Mouse (Mus musculus): ENCODE data around the gene Ncln. TPM values are rescaled to one million over a fixed set of nuclear protein-coding genes. Genes with fewer than 3 reads are reported as not detected.
A peak's percentile ranks its signal among the peaks of the same experiment; 100 is the strongest.

The Ncln gene
- total and polyA plus RNA-seq, 3 experiments, result 35.5 to 154 (median 58.2) TPM

DNA sequence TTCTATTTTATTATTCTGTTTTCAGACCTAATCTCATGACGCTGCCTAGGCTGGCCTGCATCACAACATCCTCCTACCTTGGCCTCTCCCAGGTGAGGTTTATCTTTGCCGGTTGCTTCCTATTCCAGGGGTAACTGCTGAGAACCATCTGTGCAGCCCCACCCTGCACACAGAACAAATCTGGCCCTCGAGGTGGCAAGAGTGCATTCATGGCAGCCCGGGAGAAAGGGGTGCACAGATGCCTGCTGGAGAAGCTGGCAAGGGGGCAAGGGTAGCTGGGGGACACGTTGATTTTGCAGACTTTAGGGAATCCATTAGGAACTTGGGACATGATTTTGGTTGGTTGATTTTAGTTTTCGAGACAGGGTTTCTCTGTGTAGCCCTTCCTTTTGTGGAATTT lies 37.9 kb downstream of the Ncln start:
- no peak for ATAC-seq (ENCODE audit: extremely low read depth, insufficient number of reproducible peaks, low FRiP score, poor library complexity, severe bottlenecking)

GRCm38 (mm10) chr10:81457624-81458023 lies 38.6 kb downstream of the Ncln start:
- DNase-seq (ENCODE audit: low spot score) (no peak), ATAC-seq (ENCODE audit: extremely low read depth, insufficient number of reproducible peaks, low FRiP score, poor library complexity, severe bottlenecking) (no peak)
- H3K4me1 ChIP-seq (ENCODE audit: insufficient read depth, low read depth, low read length), result peaks cover 48% of the 10 kb centered on the region
- H3K4me3 ChIP-seq (ENCODE audit: low read depth, low read length), result peak overlapping the region; percentile 57; the same call in 1 of the 2 replicates
- peaks cover 54% of the 10 kb centered on the region for H3K27me3 ChIP-seq (ENCODE audit: insufficient read depth, low read length)
- no peaks in the 10 kb centered on the region for H3K36me3 ChIP-seq (replicated peaks)
- no peaks in the 10 kb centered on the region for H3K9me3 ChIP-seq (replicated peaks)
- TF ChIP-seq GATA2 (IDR thresholded peaks at IDR 0.05; ENCODE audit: borderline replicate concordance, low read depth, low read length) (no peak), POLR2AphosphoS5 (IDR thresholded peaks at IDR 0.05; ENCODE audit: insufficient replicate concordance, low read depth, low read length) (no peak), GATA1 (IDR thresholded peaks at IDR 0.05; ENCODE audit: borderline replicate concordance, low read length) (no peak)

More for the DNA sequence above, 37.9 kb downstream of the Ncln start:
- H3K27me3 ChIP-seq (ENCODE audit: insufficient read depth, low read length), result peaks cover 54% of the 10 kb centered on the region
- no peaks in the 10 kb centered on the region for H3K36me3 ChIP-seq (replicated peaks)
- TF ChIP-seq GATA1 (IDR thresholded peaks at IDR 0.05; ENCODE audit: borderline replicate concordance, low read length) (no peak), POLR2AphosphoS5 (IDR thresholded peaks at IDR 0.05; ENCODE audit: insufficient replicate concordance, low read depth, low read length) (no peak), CTCF (IDR thresholded peaks at IDR 0.05; ENCODE audit: low read depth, low read length) (no peak), TAL1 (conservative IDR thresholded peaks at IDR 0.05; ENCODE audit: low read depth, low read length) (no peak), GATA2 (IDR thresholded peaks at IDR 0.05; ENCODE audit: borderline replicate concordance, low read depth, low read length) (no peak)
- no peak for DNase-seq (ENCODE audit: low spot score)
- H3K4me1 ChIP-seq (ENCODE audit: insufficient read depth, low read depth, low read length), result peaks cover 53% of the 10 kb centered on the region
- no peaks in the 10 kb centered on the region for H3K9me3 ChIP-seq (replicated peaks)
- no peak overlapping the region for H3K4me3 ChIP-seq (ENCODE audit: low read depth, low read length)

DNA sequence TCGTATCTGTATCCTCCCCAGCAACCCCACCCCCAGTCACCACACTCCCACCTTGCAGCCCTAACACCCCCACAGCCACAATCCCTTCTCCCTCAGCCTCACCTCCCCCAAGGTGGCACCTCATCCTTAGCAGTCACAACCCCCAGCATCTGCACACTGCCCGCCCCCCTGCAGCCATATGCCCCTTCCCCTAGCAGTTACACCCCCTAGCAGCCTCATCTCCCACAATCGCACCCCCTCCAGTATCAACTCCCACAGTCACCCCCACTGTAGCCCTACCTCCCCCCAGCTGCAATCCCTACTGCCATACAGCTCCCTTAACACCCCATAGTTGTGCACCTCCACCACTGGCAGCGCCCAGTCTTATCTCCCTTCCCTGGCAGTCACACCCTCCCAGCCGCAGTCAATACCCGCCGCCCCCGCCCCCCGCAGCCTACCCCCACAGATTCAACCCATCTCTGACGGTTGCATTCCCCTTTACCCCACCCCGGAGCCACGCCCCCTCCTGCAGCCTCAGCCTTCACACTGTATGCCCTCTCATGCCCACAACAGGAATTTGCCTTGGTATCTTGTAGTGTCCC lies 39.1 kb downstream of the Ncln start:
- peak; percentile 66; the same call in 1 of the 2 replicates for ATAC-seq (ENCODE audit: extremely low read depth, insufficient number of reproducible peaks, low FRiP score, poor library complexity, severe bottlenecking)

GRCm38 (mm10) chr10:81455181-81455895 lies 40.9 kb downstream of the Ncln start, which contains the start of gene Nfic:
Gene Nfic (minus strand): TSS chr10:81455635.
- H3K36me3 ChIP-seq (replicated peaks), result no peaks in the 10 kb centered on the region
- peaks cover 33% of the 10 kb centered on the region for H3K4me1 ChIP-seq (ENCODE audit: insufficient read depth, low read depth, low read length)
- no peak for DNase-seq (ENCODE audit: low spot score)
- H3K27me3 ChIP-seq (ENCODE audit: insufficient read depth, low read length), result peaks cover 54% of the 10 kb centered on the region
- TF ChIP-seq GATA1 (IDR thresholded peaks at IDR 0.05; ENCODE audit: borderline replicate concordance, low read length) (no peak), GATA2 (IDR thresholded peaks at IDR 0.05; ENCODE audit: borderline replicate concordance, low read depth, low read length) (no peak), TAL1 (conservative IDR thresholded peaks at IDR 0.05; ENCODE audit: low read depth, low read length) (no peak)
- no peak for ATAC-seq (ENCODE audit: extremely low read depth, insufficient number of reproducible peaks, low FRiP score, poor library complexity, severe bottlenecking)
- no peak within 1 kb of the TSS for H3K4me3 ChIP-seq (ENCODE audit: low read depth, low read length)
- H3K9me3 ChIP-seq (replicated peaks), result no peaks in the 10 kb centered on the region

More for the DNA sequence above, 39.1 kb downstream of the Ncln start:
- DNase-seq (ENCODE audit: low spot score), result peak; percentile 78
- H3K4me1 ChIP-seq (ENCODE audit: insufficient read depth, low read depth, low read length), result peaks cover 46% of the 10 kb centered on the region
- H3K27me3 ChIP-seq (ENCODE audit: insufficient read depth, low read length), result peaks cover 54% of the 10 kb centered on the region
- H3K36me3 ChIP-seq (replicated peaks), result no peaks in the 10 kb centered on the region
- peak overlapping the region; percentile 57; the same call in 1 of the 2 replicates for H3K4me3 ChIP-seq (ENCODE audit: low read depth, low read length)
- TF ChIP-seq POLR2AphosphoS5 (IDR thresholded peaks at IDR 0.05; ENCODE audit: insufficient replicate concordance, low read depth, low read length) (no peak), TAL1 (conservative IDR thresholded peaks at IDR 0.05; ENCODE audit: low read depth, low read length) (no peak), GATA2 (IDR thresholded peaks at IDR 0.05; ENCODE audit: borderline replicate concordance, low read depth, low read length) (no peak), GATA1 (IDR thresholded peaks at IDR 0.05; ENCODE audit: borderline replicate concordance, low read length) (no peak), CTCF (IDR thresholded peaks at IDR 0.05; ENCODE audit: low read depth, low read length) (no peak)
- H3K9me3 ChIP-seq (replicated peaks), result no peaks in the 10 kb centered on the region

DNA sequence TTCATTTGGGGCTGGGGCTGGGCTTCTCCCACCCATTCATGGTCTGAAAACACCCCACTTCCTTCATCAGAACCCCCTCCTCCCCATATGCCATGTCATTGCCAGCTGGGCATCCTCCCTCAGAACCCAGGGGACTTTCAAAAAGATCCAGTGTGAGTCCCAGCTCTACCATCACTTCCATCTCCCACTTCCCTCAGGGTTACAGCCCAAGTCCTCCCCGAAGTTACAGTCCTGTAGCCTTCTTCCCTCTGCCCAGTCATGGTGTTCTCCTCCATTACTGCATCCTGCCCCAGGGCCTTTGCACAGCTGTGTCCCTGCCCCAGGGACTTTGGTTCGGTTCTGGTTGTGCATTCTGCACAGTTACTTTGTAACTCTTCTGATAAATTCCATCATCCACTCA lies 42.1 kb downstream of the Ncln start:
- Histone ChIP-seq H3K9me3 (replicated peaks) (no peaks in the 10 kb centered on the region), H3K36me3 (replicated peaks) (no peaks in the 10 kb centered on the region), H3K27me3 (ENCODE audit: insufficient read depth, low read length) (peaks cover 50% of the 10 kb centered on the region), H3K4me1 (ENCODE audit: insufficient read depth, low read depth, low read length) (peaks cover 37% of the 10 kb centered on the region), H3K4me3 (ENCODE audit: low read depth, low read length) (no peak overlapping the region)
- no peak for ATAC-seq (ENCODE audit: extremely low read depth, insufficient number of reproducible peaks, low FRiP score, poor library complexity, severe bottlenecking)
- TF ChIP-seq GATA2 (IDR thresholded peaks at IDR 0.05; ENCODE audit: borderline replicate concordance, low read depth, low read length) (no peak), CTCF (IDR thresholded peaks at IDR 0.05; ENCODE audit: low read depth, low read length) (no peak), TAL1 (conservative IDR thresholded peaks at IDR 0.05; ENCODE audit: low read depth, low read length) (no peak), POLR2AphosphoS5 (IDR thresholded peaks at IDR 0.05; ENCODE audit: insufficient replicate concordance, low read depth, low read length) (no peak), GATA1 (IDR thresholded peaks at IDR 0.05; ENCODE audit: borderline replicate concordance, low read length) (no peak)
- DNase-seq (ENCODE audit: low spot score), result no peak

- Histone ChIP-seq H3K4me3 (ENCODE audit: low read depth, low read length) (no peak overlapping the region), H3K4me1 (ENCODE audit: insufficient read depth, low read depth, low read length) (peaks cover 32% of the 10 kb centered on the region), H3K36me3 (replicated peaks) (no peaks in the 10 kb centered on the region), H3K27me3 (ENCODE audit: insufficient read depth, low read length) (peaks cover 50% of the 10 kb centered on the region), H3K9me3 (replicated peaks) (no peaks in the 10 kb centered on the region)
- DNase-seq (ENCODE audit: low spot score), result no peak
- no peak for ATAC-seq (ENCODE audit: extremely low read depth, insufficient number of reproducible peaks, low FRiP score, poor library complexity, severe bottlenecking)
- no peak for TF ChIP-seq POLR2AphosphoS5 (IDR thresholded peaks at IDR 0.05; ENCODE audit: insufficient replicate concordance, low read depth, low read length)
- TF ChIP-seq GATA2 (IDR thresholded peaks at IDR 0.05; ENCODE audit: borderline replicate concordance, low read depth, low read length), result no peak
- no peak for TF ChIP-seq GATA1 (IDR thresholded peaks at IDR 0.05; ENCODE audit: borderline replicate concordance, low read length)
Measured at GRCm38 (mm10) chr10:81452947-81453288, 43.3 kb downstream of the Ncln start.
